Mouse (Mus musculus) inflammation-experienced regulatory T-cells, adult 16 weeks (primary cell): ENCODE data around the gene Ccr4. TPM values are rescaled to one million over a fixed set of nuclear protein-coding genes. Genes with fewer than 3 reads are reported as not detected.

Experiments
- polyA plus RNA-seq: library from polyadenylated mRNA; unstranded; fragments of 100-300 nt; shearing (Covaris generic); gene quantifications from one replicate; pipeline ENCODE4 v1.2.1, GENCODE M21; 2017

Ccr4 gene
- 47.8 TPM for polyA plus RNA-seq

GRCm38 (mm10) chr9:114504816-114505215 lies at the start of gene Ccr4:
Gene Ccr4, minus strand, starts transcription at chr9:114504916.

GRCm38 (mm10) chr9:114515364-114515763 lies 10.6 kb upstream of the Ccr4 start, which contains the start of gene C130032M10Rik:
Gene C130032M10Rik, plus strand, starts transcription at chr9:114515697.

Other genes with a start within 250 kb of the Ccr4 start
- gene Bcl2a1c, start 174.8 kb downstream of the Ccr4 start, polyA plus RNA-seq: 4.8 TPM
- 2.8 TPM for gene Crtap, start 114.2 kb downstream of the Ccr4 start, polyA plus RNA-seq
- 54.6 TPM for gene Glb1, start 103.8 kb downstream of the Ccr4 start, polyA plus RNA-seq
- gene Tmppe, start 103.8 kb downstream of the Ccr4 start, polyA plus RNA-seq: 29.1 TPM
- not detected for gene C130032M10Rik, start 10.8 kb upstream of the Ccr4 start, polyA plus RNA-seq
- gene Trim71, start 59.5 kb upstream of the Ccr4 start, polyA plus RNA-seq: not detected
- gene Cnot10, start 135.3 kb upstream of the Ccr4 start, polyA plus RNA-seq: 69.9 TPM
- gene Dync1li1, start 183.9 kb upstream of the Ccr4 start, polyA plus RNA-seq: 69.4 TPM
- gene Cmtm6, start 226.2 kb upstream of the Ccr4 start, polyA plus RNA-seq: 243 TPM